Mouse (Mus musculus): ENCODE measurements at regions not wholly inside any gene's neighbourhood (a gene's known extent, or its start where the extent isn't known, plus 50 kb on each side); places are given as distances from the start of the nearest gene placed in this dataset.

- no peaks in the 10 kb centered on the region for H3K36me3 ChIP-seq (replicated peaks; ENCODE audit: control insufficient read depth, insufficient read depth)
- no peak overlapping the region for H3K4me2 ChIP-seq (replicated peaks)
- no peaks in the 10 kb centered on the region for H3K27me3 ChIP-seq (ENCODE audit: control insufficient read depth, insufficient read depth, low read length)
- H3K4me3 ChIP-seq (replicated peaks; ENCODE audit: low read length), result no peak overlapping the region
- ATAC-seq (ENCODE audit: low FRiP score) (no peak), DNase-seq (ENCODE audit: low spot score) (no peak)
- H3K27ac ChIP-seq, result no peak overlapping the region
- no peak overlapping the region for H3K9ac ChIP-seq
- H3K9me3 ChIP-seq (ENCODE audit: control insufficient read depth, low read length), result no peaks in the 10 kb centered on the region
- WGBS, result 93% methylated on average over 7 of the region's 7 CpGs
- H3K4me1 ChIP-seq (replicated peaks; ENCODE audit: control insufficient read depth, insufficient read depth, low read length), result no peaks in the 10 kb centered on the region
These were observed 54.1 kb upstream of the Gm5148 start for GRCm38 (mm10) chr3:37778386-37778785.

GRCm38 (mm10) chr3:37776224-37776623, 51.9 kb upstream of the Gm5148 start:
- WGBS, result 37% methylated on average over 4 of the region's 4 CpGs
- Histone ChIP-seq H3K9me3 (ENCODE audit: control insufficient read depth, low read length) (no peaks in the 10 kb centered on the region), H3K9ac (no peak overlapping the region), H3K27me3 (ENCODE audit: control insufficient read depth, insufficient read depth, low read length) (no peaks in the 10 kb centered on the region), H3K27ac (no peak overlapping the region), H3K4me1 (replicated peaks; ENCODE audit: control insufficient read depth, insufficient read depth, low read length) (no peaks in the 10 kb centered on the region), H3K36me3 (replicated peaks; ENCODE audit: control insufficient read depth, insufficient read depth) (no peaks in the 10 kb centered on the region), H3K4me3 (replicated peaks; ENCODE audit: low read length) (no peak overlapping the region), H3K4me2 (replicated peaks) (no peak overlapping the region)
- ATAC-seq (ENCODE audit: low FRiP score), result no peak
- no peak for DNase-seq (ENCODE audit: low spot score)

Data from hindbrain, embryonic 14.5 days (tissue).